Mouse (Mus musculus) hindbrain, embryonic 12.5 days (tissue): Measurements from ENCODE around the gene Kcnn1. TPM values are rescaled to one million over a fixed set of nuclear protein-coding genes. Genes with fewer than 3 reads are reported as not detected.

Experiments used
- ATAC-seq: fragments of 200-750 bp; cut with Nextera tagmentation; 2 replicates; pipeline ENCODE4 v1.8.0; 2017; ENCODE audit warnings: moderate TSS enrichment; ENCODE audit not compliant: low FRiP score
- H3K27ac ChIP-seq: fragments of 300-500 bp; sonication (generic); 2 replicates; pipeline ENCODE4 v1.5.1; 2016; ENCODE audit warnings: mild to moderate bottlenecking
- H3K27me3 ChIP-seq: fragments of 300-500 bp; sonication (generic); 2 replicates; pipeline ENCODE4 v1.6.1; 2016; ENCODE audit warnings: mild to moderate bottlenecking
- H3K36me3 ChIP-seq: fragments of 300-500 bp; sonication (generic); 2 replicates; pipeline ENCODE4 v1.6.1; 2016; ENCODE audit warnings: mild to moderate bottlenecking
- H3K4me1 ChIP-seq: fragments of 300-500 bp; sonication (generic); 2 replicates; pipeline ENCODE4 v1.6.1; 2016
- H3K4me2 ChIP-seq: fragments of 300-500 bp; sonication (generic); replicated peaks from 2 replicates; pipeline ENCODE4 v1.6.1; 2016; ENCODE audit warnings: mild to moderate bottlenecking
- H3K4me3 ChIP-seq: fragments of 300-500 bp; sonication (generic); 2 replicates; pipeline ENCODE4 v1.5.1; 2016; ENCODE audit warnings: mild to moderate bottlenecking
- H3K9ac ChIP-seq: fragments of 300-500 bp; sonication (generic); 2 replicates; pipeline ENCODE4 v1.6.1; 2016; ENCODE audit warnings: mild to moderate bottlenecking, moderate library complexity
- H3K9me3 ChIP-seq: fragments of 300-500 bp; sonication (generic); replicated peaks from 2 replicates; pipeline ENCODE4 v1.6.1; 2016; ENCODE audit warnings: mild to moderate bottlenecking
- WGBS: fragments of 180-500 bp; shearing (Covaris S2); methylation state at CpG from one replicate; pipeline ENCODE4 v1.1.7; 2016; 5-methylcytosine and 5-hydroxymethylcytosine counted together
- polyA plus RNA-seq: library from polyadenylated mRNA; unstranded; fragments of >200 nt; fragmentation: Nextera tagmentation; extraction: Ambion mirVana; gene quantifications from 2 replicates; pipeline ENCODE4 v1.2.1, GENCODE M21; 2016

Kcnn1 gene
- polyA plus RNA-seq, 1 experiment from 2014 or later = 22.1 TPM

DNA sequence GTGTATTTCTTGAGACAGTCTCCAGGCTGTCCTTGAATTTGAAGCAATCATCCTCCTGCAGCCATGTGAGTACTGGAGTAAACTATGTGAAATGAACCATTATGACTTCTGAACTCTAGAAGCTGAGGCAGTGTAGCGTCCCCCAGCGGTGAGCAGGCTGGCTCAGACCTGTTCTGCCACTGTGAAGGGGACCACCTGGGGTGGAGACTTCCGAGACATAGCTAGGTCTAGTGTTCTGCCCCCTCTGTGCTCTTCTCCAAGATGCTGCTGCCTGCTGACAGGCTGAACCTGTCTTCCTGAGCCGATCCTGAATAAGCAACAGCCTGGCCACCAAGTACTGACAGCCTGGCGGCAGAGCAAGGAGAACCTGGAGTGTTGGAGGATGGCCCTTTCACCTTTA, 17.9 kb downstream of the Kcnn1 start:
- no peak overlapping the region for H3K4me2 ChIP-seq
- no peak overlapping the region for H3K27ac ChIP-seq
- H3K36me3 ChIP-seq = peaks cover 15% of the 10 kb centered on the region
- H3K4me3 ChIP-seq = no peak overlapping the region
- no peak overlapping the region for H3K9ac ChIP-seq
- ATAC-seq = no peak
- H3K27me3 ChIP-seq = peaks cover 10% of the 10 kb centered on the region
- H3K4me1 ChIP-seq = peaks cover 9% of the 10 kb centered on the region; the same call in 1 of the 2 replicates
- H3K9me3 ChIP-seq = no peaks in the 10 kb centered on the region
- 48% methylated on average over 5 of the region's 5 CpGs for WGBS

DNA sequence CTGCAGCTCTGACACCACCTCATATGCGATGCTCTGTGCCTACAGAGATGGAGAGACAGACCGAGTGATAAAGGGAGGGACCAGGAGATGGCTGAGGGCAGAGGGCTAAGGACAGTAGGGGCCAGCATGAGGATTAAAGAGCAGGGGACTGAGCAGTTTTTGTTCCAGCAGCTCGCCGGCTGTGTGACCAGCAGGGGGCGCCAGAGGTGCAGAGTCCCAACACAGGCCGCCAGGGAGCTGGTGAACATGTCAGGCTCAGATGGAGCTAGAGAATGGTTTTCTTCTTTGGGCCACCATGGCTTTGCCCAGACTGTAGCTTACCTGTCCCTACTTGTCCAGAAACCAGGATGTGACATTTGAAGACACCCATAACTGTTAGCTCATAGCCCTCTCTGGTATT, 18.5 kb downstream of the Kcnn1 start:
- Histone ChIP-seq H3K36me3 (peaks cover 15% of the 10 kb centered on the region; the same call in 1 of the 2 replicates), H3K27me3 (peaks cover 10% of the 10 kb centered on the region), H3K27ac (peak overlapping the region; percentile 13; the same call in 1 of the 2 replicates), H3K4me1 (peaks cover 9% of the 10 kb centered on the region; the same call in 1 of the 2 replicates), H3K4me3 (no peak overlapping the region), H3K9me3 (no peaks in the 10 kb centered on the region), H3K4me2 (no peak overlapping the region), H3K9ac (no peak overlapping the region)
- no peak for ATAC-seq
- 5% methylated on average over 6 of the region's 6 CpGs for WGBS

DNA sequence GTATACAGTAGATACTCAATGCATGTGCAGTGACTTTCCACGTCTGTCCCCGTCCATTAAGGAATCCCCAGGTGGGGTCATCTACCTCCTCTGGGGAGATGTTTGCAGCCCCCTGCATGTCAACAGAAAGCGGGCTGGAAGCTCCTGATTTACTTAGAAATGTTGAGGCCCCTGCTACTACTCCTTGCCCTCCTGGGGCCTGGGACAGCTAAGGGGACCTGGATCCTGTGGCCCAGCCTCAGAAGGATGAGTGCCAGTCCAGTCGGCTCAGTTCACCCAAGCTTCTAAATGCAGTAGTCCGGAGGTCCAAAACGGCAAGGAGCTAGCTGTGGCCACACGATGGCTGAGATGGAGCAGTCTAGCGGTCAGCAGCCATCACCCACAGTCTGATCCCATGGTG, 19.1 kb downstream of the Kcnn1 start:
- no peak overlapping the region for H3K4me2 ChIP-seq
- peaks cover 9% of the 10 kb centered on the region; the same call in 1 of the 2 replicates for H3K4me1 ChIP-seq
- WGBS = 83% methylated on average over 8 of the region's 8 CpGs
- no peaks in the 10 kb centered on the region for H3K9me3 ChIP-seq
- ATAC-seq = no peak
- H3K36me3 ChIP-seq = peaks cover 15% of the 10 kb centered on the region; the same call in 1 of the 2 replicates
- peaks cover 10% of the 10 kb centered on the region for H3K27me3 ChIP-seq
- no peak overlapping the region for H3K4me3 ChIP-seq
- H3K9ac ChIP-seq = no peak overlapping the region
- peak overlapping the region; percentile 13; the same call in 1 of the 2 replicates for H3K27ac ChIP-seq

- Histone ChIP-seq H3K4me2 (no peak overlapping the region), H3K4me1 (peaks cover 13% of the 10 kb centered on the region), H3K36me3 (peaks cover 9% of the 10 kb centered on the region; the same call in 1 of the 2 replicates), H3K9ac (no peak overlapping the region), H3K9me3 (no peaks in the 10 kb centered on the region), H3K27me3 (peaks cover 10% of the 10 kb centered on the region), H3K27ac (no peak overlapping the region), H3K4me3 (no peak overlapping the region)
- no peak for ATAC-seq
- 85% methylated on average over 5 of the region's 5 CpGs for WGBS
Observed at GRCm38 (mm10) chr8:70843214-70843773, 19.8 kb downstream of the Kcnn1 start.

GRCm38 (mm10) chr8:70842484-70842883, 20.6 kb downstream of the Kcnn1 start:
- WGBS = 72% methylated on average over 25 of the region's 25 CpGs
- no peaks in the 10 kb centered on the region for H3K9me3 ChIP-seq
- H3K4me2 ChIP-seq = no peak overlapping the region
- H3K27me3 ChIP-seq = peaks cover 4% of the 10 kb centered on the region; the same call in 1 of the 2 replicates
- H3K9ac ChIP-seq = 0 out of 2 replicates have a peak overlapping the region, but pooled peaks have one; percentile 23
- H3K36me3 ChIP-seq = peaks cover 9% of the 10 kb centered on the region; the same call in 1 of the 2 replicates
- no peak overlapping the region for H3K27ac ChIP-seq
- H3K4me1 ChIP-seq = peaks cover 14% of the 10 kb centered on the region
- H3K4me3 ChIP-seq = no peak overlapping the region
- no peak for ATAC-seq

DNA sequence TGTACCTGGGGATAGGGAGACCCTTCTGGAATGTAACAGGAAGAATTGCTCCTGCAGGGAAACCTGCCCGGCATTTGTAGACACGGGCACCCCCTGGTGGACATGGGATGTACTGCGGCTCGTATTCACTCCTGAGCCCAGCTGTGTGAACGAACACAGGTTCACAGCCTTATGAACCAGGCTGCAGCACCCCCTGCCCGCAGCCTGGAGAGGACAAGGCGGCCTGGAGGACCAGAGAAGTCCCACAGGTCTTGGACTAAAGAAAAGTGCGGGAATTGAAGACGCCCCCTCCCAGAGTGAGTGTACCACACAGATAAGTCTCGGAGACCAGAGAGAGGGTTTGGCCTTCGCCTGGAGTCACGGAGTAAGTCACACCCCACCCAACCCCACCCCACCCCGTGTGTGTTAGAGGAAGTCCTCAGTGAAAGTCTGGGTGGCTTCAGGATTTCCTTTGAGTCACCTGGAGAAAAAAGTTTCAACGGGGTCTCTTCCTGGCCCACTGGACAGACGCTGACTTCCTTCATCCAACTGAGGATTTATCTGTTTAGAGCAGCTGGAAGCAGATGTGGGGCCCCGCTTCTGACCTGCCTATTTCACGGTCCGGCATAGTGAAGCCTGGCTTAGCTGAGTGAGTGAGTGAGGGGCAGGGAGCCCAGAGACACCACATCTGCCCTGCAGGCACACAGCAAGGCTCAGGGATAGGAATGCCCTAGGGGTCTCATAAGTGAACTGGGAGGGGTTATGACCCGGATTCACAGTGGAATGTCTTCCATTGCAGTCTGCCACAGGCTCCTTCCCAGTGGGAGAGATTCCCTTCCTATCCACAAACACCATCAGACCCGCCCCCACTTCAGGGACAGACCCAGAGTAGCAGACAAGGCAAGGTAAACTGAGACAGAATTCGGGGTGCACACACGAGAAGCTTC, 21.6 kb downstream of the Kcnn1 start:
- Histone ChIP-seq H3K9ac (no peak overlapping the region), H3K27ac (peak overlapping the region; percentile 35; the same call in 1 of the 2 replicates)
- no peak for ATAC-seq

DNA sequence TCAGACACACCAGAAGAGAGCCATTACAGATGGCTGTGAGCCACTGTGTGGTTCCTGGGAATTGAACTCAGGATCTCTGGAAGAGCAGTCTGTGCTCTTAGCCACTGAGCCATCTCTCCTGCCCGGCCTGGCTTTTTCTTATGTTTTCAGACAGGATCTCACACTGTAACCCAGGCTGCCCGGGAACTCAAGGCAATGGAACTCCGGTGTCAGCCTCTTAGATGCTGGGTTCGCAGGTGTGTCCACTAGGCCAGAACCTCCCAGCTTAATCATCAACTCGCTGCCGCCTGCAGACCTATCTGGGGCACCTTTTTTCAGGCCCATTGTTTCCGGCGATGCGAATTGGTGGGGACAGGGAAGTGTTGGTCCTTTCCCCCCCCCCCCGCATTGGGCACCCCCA, 22.5 kb downstream of the Kcnn1 start:
- Histone ChIP-seq H3K4me1 (peaks cover 14% of the 10 kb centered on the region), H3K4me2 (no peak overlapping the region), H3K4me3 (no peak overlapping the region), H3K36me3 (peaks cover 12% of the 10 kb centered on the region; the same call in 1 of the 2 replicates), H3K27me3 (no peaks in the 10 kb centered on the region), H3K27ac (peak overlapping the region; percentile 45), H3K9me3 (no peaks in the 10 kb centered on the region), H3K9ac (no peak overlapping the region)
- 59% methylated on average over 10 of the region's 10 CpGs for WGBS
- no peak for ATAC-seq

More for the DNA sequence above, 21.6 kb downstream of the Kcnn1 start:
- Histone ChIP-seq H3K4me1 (peaks cover 14% of the 10 kb centered on the region), H3K36me3 (peaks cover 9% of the 10 kb centered on the region; the same call in 1 of the 2 replicates), H3K4me3 (no peak overlapping the region), H3K4me2 (no peak overlapping the region), H3K27me3 (no peaks in the 10 kb centered on the region), H3K9me3 (no peaks in the 10 kb centered on the region)
- WGBS = 37% methylated on average over 22 of the region's 22 CpGs

DNA sequence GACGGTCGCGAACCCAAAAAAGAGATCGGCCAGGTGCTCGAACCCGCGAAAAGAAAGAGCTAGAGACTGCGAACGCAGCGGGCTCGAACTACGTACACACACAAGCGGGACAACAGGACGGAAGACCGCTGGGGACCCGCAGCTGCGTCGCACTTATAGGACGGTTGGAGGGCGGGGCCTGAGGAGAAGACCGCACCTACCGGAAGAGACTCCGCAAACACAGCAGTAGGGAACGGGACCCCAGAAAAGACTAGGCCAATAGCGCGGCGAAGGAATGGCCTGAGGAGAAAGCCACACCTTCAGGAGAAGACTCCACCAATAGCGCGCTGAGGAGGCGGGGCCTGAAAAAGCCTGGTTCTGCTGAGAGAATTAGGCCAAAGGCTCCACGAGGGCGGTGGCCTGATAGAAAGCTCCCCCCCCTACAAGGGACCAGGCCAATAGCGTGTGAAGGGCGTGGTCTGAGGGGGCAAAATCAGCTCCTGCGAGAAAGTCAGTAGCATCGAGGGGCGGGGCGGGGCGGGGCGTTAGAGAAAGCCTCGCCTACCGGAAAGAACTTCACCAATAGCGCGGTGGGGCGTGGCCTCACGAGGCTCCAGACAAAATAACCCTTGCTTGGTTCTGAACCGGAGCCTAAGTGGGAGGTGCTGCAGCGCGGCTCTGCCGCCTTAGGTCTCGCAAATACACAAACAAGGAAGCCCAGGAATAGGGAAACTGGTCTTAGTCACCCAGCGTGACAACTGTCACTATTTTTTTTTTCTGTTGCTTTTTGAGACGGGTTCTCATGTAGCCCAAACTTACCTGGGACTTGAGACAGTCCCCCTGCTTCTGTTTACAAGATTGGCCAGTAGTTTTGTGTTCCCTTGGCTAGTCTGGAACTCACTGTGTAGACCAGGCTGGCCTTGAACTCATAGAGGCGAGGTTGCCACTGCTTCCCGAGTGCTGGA, 23.4 kb downstream of the Kcnn1 start, which contains the start of gene Arrdc2:
TSS of gene Arrdc2 (minus strand) at position 313 of the 944 bp plus-strand sequence.
- Histone ChIP-seq H3K4me2 (peak within 1 kb of the TSS; percentile 83), H3K4me3 (peak within 1 kb of the TSS; percentile 64), H3K9me3 (no peaks in the 10 kb centered on the region), H3K27me3 (no peaks in the 10 kb centered on the region), H3K9ac (peak within 1 kb of the TSS; percentile 74), H3K27ac (peak within 1 kb of the TSS; percentile 79), H3K4me1 (peaks cover 12% of the 10 kb centered on the region), H3K36me3 (peaks cover 11% of the 10 kb centered on the region)
- 3% methylated on average over 55 of the region's 55 CpGs for WGBS
- peak; percentile 97 for ATAC-seq

DNA sequence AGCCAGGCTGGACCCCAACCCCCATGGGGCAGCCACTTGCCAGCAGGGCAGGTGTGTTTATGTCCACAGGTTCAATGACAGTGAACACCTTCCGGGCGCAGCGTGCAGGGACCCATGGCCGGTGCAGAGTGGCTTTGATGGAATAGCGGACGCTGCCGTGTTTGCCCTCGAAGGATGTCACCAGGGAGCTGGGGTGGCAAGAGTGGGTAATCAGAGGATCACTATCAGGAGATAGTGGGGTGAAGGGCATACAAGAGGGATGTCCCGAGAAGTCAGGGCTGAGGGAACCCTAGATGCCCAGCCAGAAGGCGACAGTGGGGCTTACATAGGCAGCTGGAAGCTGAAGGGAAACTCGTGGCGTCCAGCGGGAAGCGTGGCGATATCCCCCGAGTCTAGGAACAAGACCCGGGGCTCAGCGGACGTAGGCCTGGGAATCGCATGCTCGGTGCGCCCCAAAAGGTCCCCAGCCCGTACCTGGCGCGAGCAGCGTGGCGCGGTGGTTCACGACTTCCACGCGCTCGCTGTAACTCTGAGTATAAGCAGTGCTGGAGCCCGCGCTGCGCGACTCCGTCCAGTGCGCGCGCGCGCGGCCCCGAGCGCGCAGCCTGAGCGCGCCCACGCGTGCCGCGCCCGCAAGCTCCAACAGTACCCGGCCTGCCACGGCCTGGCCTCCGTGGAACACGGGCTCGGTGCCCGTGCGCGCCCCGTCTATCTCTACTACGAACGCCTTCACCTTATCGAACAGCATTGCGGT, 24.2 kb downstream of the Kcnn1 start:
- WGBS = 4% methylated on average over 61 of the region's 66 CpGs
- peak; percentile 49 for ATAC-seq
- peak overlapping the region; percentile 74 for H3K9ac ChIP-seq

DNA sequence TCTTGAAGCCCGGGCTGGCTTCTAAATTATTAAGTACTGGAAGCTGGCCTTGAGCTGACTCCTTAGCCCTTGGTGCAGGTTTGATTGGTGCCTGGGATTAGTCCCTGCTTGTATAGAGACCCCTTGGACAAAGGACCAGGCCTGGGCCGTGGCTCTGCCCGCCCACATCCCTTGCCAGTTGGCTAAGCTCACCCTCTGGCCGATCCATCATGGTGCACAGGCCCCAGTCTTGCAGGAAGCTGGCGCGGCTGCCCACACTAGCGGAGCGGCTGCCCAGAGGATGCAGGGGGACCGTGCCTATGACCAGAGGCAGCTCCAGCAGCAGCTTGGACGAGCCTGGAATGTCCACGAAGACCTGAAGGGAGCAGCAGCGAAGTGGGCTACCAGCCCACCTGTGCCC, 26.4 kb downstream of the Kcnn1 start:
- Histone ChIP-seq H3K9ac (no peak overlapping the region), H3K4me1 (peaks cover 15% of the 10 kb centered on the region), H3K27ac (no peak overlapping the region), H3K4me3 (no peak overlapping the region), H3K9me3 (no peaks in the 10 kb centered on the region), H3K4me2 (no peak overlapping the region), H3K27me3 (no peaks in the 10 kb centered on the region), H3K36me3 (peaks cover 7% of the 10 kb centered on the region; the same call in 1 of the 2 replicates)
- no peak for ATAC-seq
- WGBS = 86% methylated on average over 12 of the region's 12 CpGs

More for the DNA sequence above, 24.2 kb downstream of the Kcnn1 start:
- Histone ChIP-seq H3K27me3 (no peaks in the 10 kb centered on the region), H3K36me3 (peaks cover 11% of the 10 kb centered on the region), H3K4me1 (peaks cover 11% of the 10 kb centered on the region), H3K27ac (peak overlapping the region; percentile 79), H3K4me2 (peak overlapping the region; percentile 83), H3K9me3 (no peaks in the 10 kb centered on the region), H3K4me3 (peak overlapping the region; percentile 64)

- WGBS = 96% methylated on average over 3 of the region's 3 CpGs
- Histone ChIP-seq H3K4me3 (no peak overlapping the region), H3K9ac (no peak overlapping the region), H3K27me3 (no peaks in the 10 kb centered on the region), H3K4me2 (no peak overlapping the region), H3K27ac (no peak overlapping the region), H3K9me3 (no peaks in the 10 kb centered on the region), H3K4me1 (peaks cover 9% of the 10 kb centered on the region), H3K36me3 (peaks cover 7% of the 10 kb centered on the region; the same call in 1 of the 2 replicates)
- ATAC-seq = no peak
Observed at GRCm38 (mm10) chr8:70834071-70834470, 29.0 kb downstream of the Kcnn1 start.
